Mouse (Mus musculus): Measurements from ENCODE around the gene Clec4f. TPM values are rescaled to one million over a fixed set of nuclear protein-coding genes. Genes with fewer than 3 reads are reported as not detected.

Gene Clec4f
- polyA plus RNA-seq, 1 experiment from 2014 or later: not detected

- Histone ChIP-seq H3K4me3 (ENCODE audit: low read depth, low read length) (no peak overlapping the region), H3K4me2 (ENCODE audit: low read depth, low read length, severe bottlenecking) (no peak overlapping the region), H3K36me3 (ENCODE audit: control insufficient read depth, insufficient read depth, low read length) (no peaks in the 10 kb centered on the region), H3K27ac (ENCODE audit: low read depth, low read length) (no peak overlapping the region), H3K4me1 (replicated peaks; ENCODE audit: control insufficient read depth, insufficient read depth, low read length) (0 out of 2 replicates have a peak, but pooled peaks cover 3% of the 10 kb centered on the region), H3K9ac (ENCODE audit: low read length) (no peak overlapping the region), H3K9me3 (ENCODE audit: control insufficient read depth, low read length) (no peaks in the 10 kb centered on the region), H3K27me3 (ENCODE audit: control insufficient read depth, insufficient read depth, low read length) (peaks cover 89% of the 10 kb centered on the region)
- DNase-seq (ENCODE audit: low spot score) (no peak), ATAC-seq (replicated peaks; ENCODE audit: low FRiP score) (no peak)
- WGBS: 2% methylated on average over 8 of the region's 8 CpGs
These were observed 41.9 kb upstream of the Clec4f start for GRCm38 (mm10) chr6:83697932-83698331.

DNA sequence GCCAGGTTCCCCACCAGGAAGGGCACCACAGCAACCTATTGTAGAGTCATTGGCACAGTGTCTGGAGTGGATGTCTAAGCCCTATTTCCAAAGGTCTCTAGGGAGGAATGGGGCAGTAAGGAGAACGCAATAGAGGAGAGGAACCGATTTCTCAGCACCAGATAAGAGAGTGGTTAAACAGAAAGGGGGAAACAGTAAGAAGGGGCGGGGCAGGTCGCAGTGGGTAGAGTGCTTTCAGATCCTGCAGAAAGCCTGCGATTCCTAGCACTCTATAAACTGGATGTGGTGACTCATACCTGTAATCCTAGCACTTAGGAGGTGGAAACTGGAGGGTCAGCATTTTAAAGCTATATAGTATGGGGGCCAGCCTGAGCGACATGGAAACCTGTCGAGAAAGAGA is 40.7 kb upstream of the Clec4f start:
- under 1% methylated on average over 7 of the region's 7 CpGs for WGBS
- Histone ChIP-seq H3K4me1 (replicated peaks; ENCODE audit: control insufficient read depth, insufficient read depth, low read length) (no peaks in the 10 kb centered on the region), H3K36me3 (ENCODE audit: control insufficient read depth, insufficient read depth, low read length) (no peaks in the 10 kb centered on the region), H3K27ac (ENCODE audit: low read depth, low read length) (no peak overlapping the region), H3K9me3 (ENCODE audit: control insufficient read depth, low read length) (no peaks in the 10 kb centered on the region), H3K9ac (ENCODE audit: low read length) (no peak overlapping the region), H3K27me3 (ENCODE audit: control insufficient read depth, insufficient read depth, low read length) (peaks cover 90% of the 10 kb centered on the region), H3K4me2 (ENCODE audit: low read depth, low read length, severe bottlenecking) (no peak overlapping the region), H3K4me3 (ENCODE audit: low read depth, low read length) (no peak overlapping the region)
- no peak for DNase-seq (ENCODE audit: low spot score)
- ATAC-seq (replicated peaks; ENCODE audit: low FRiP score): no peak

GRCm38 (mm10) chr6:83695731-83696130 is 39.7 kb upstream of the Clec4f start:
- no peak overlapping the region for H3K4me2 ChIP-seq (ENCODE audit: low read depth, low read length, severe bottlenecking)
- H3K36me3 ChIP-seq (ENCODE audit: control insufficient read depth, insufficient read depth, low read length): no peaks in the 10 kb centered on the region
- no peak overlapping the region for H3K9ac ChIP-seq (ENCODE audit: low read length)
- DNase-seq (ENCODE audit: low spot score): no peak
- no peak for ATAC-seq (replicated peaks; ENCODE audit: low FRiP score)
- no peaks in the 10 kb centered on the region for H3K4me1 ChIP-seq (replicated peaks; ENCODE audit: control insufficient read depth, insufficient read depth, low read length)
- no peaks in the 10 kb centered on the region for H3K9me3 ChIP-seq (ENCODE audit: control insufficient read depth, low read length)
- WGBS: 4% methylated on average over 3 of the region's 3 CpGs
- no peak overlapping the region for H3K27ac ChIP-seq (ENCODE audit: low read depth, low read length)
- H3K4me3 ChIP-seq (ENCODE audit: low read depth, low read length): no peak overlapping the region
- H3K27me3 ChIP-seq (ENCODE audit: control insufficient read depth, insufficient read depth, low read length): peaks cover 89% of the 10 kb centered on the region

GRCm38 (mm10) chr6:83693835-83694234 is 37.8 kb upstream of the Clec4f start:
- ATAC-seq (replicated peaks; ENCODE audit: low FRiP score): no peak
- 0% methylated on average over 9 of the region's 9 CpGs for WGBS

DNA sequence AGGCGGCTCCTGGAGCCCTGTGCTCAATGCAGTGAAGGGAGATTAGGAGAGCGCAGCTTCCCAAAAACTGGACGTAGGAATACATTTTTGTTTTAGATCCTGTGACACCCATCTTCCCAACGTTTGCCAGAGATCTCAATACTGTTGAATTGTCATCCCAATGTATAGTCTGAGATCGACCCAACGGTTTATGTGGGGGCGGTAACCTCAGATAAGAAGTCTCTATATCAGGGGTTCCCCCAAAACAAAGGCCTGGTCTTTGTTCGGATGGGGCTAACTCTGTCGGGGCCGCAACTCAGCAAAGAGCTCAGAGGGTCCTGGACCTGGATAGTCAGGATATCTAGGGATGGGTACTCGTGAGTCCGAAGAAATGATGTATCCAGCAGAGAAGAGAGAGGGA is 37.0 kb upstream of the Clec4f start:
- H3K27ac ChIP-seq (ENCODE audit: low read depth, low read length): no peak overlapping the region
- H3K4me1 ChIP-seq (replicated peaks; ENCODE audit: control insufficient read depth, insufficient read depth, low read length): no peaks in the 10 kb centered on the region
- DNase-seq (ENCODE audit: low spot score): no peak
- H3K4me2 ChIP-seq (ENCODE audit: low read depth, low read length, severe bottlenecking): no peak overlapping the region
- H3K4me3 ChIP-seq (ENCODE audit: low read depth, low read length): no peak overlapping the region
- WGBS: under 1% methylated on average over 12 of the region's 12 CpGs
- H3K27me3 ChIP-seq (ENCODE audit: control insufficient read depth, insufficient read depth, low read length): peaks cover 67% of the 10 kb centered on the region
- no peak overlapping the region for H3K9ac ChIP-seq (ENCODE audit: low read length)
- H3K36me3 ChIP-seq (ENCODE audit: control insufficient read depth, insufficient read depth, low read length): no peaks in the 10 kb centered on the region
- H3K9me3 ChIP-seq (ENCODE audit: control insufficient read depth, low read length): no peaks in the 10 kb centered on the region
- ATAC-seq (replicated peaks; ENCODE audit: low FRiP score): no peak

More at GRCm38 (mm10) chr6:83693835-83694234, 37.8 kb upstream of the Clec4f start:
- peak; percentile 77 for DNase-seq (ENCODE audit: low spot score)
- Histone ChIP-seq H3K4me3 (ENCODE audit: low read depth, low read length) (no peak overlapping the region), H3K9ac (ENCODE audit: low read length) (no peak overlapping the region), H3K9me3 (ENCODE audit: control insufficient read depth, low read length) (no peaks in the 10 kb centered on the region), H3K4me1 (replicated peaks; ENCODE audit: control insufficient read depth, insufficient read depth, low read length) (no peaks in the 10 kb centered on the region), H3K36me3 (ENCODE audit: control insufficient read depth, insufficient read depth, low read length) (no peaks in the 10 kb centered on the region), H3K27me3 (ENCODE audit: control insufficient read depth, insufficient read depth, low read length) (peaks cover 75% of the 10 kb centered on the region), H3K27ac (ENCODE audit: low read depth, low read length) (no peak overlapping the region), H3K4me2 (ENCODE audit: low read depth, low read length, severe bottlenecking) (no peak overlapping the region)

GRCm38 (mm10) chr6:83690936-83691335 is 34.9 kb upstream of the Clec4f start:
- ATAC-seq (replicated peaks; ENCODE audit: low FRiP score) (no peak), DNase-seq (ENCODE audit: low spot score) (no peak)
- no peaks in the 10 kb centered on the region for H3K9me3 ChIP-seq (ENCODE audit: control insufficient read depth, low read length)
- no peak overlapping the region for H3K4me2 ChIP-seq (ENCODE audit: low read depth, low read length, severe bottlenecking)
- H3K9ac ChIP-seq (ENCODE audit: low read length): no peak overlapping the region
- WGBS: 63% methylated on average over 2 of the region's 2 CpGs
- no peak overlapping the region for H3K4me3 ChIP-seq (ENCODE audit: low read depth, low read length)
- H3K4me1 ChIP-seq (replicated peaks; ENCODE audit: control insufficient read depth, insufficient read depth, low read length): no peaks in the 10 kb centered on the region
- no peak overlapping the region for H3K27ac ChIP-seq (ENCODE audit: low read depth, low read length)
- peaks cover 47% of the 10 kb centered on the region for H3K27me3 ChIP-seq (ENCODE audit: control insufficient read depth, insufficient read depth, low read length)
- no peaks in the 10 kb centered on the region for H3K36me3 ChIP-seq (ENCODE audit: control insufficient read depth, insufficient read depth, low read length)

DNA sequence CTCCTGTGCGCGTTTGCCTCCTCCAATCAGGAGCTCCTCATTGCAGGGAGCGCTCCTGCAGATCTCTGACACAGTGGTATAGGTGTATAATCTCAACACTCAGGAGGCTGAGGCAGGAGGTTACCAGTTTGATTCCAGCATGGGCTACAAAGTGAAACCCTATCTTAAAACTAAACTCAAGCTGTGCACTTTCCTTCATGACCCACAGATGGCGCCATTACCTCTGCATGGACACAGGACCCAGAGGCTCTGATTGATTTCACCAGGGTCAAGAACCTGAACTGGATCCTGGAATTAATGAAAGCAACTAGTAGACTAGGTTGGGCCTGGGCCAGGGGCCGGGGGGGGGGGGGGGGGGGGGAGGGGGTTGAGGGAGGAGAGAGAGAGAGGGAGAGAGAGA is 34.3 kb upstream of the Clec4f start:
- no peak overlapping the region for H3K27ac ChIP-seq (ENCODE audit: low read depth, low read length)
- DNase-seq (ENCODE audit: low spot score) (peak; percentile 68), ATAC-seq (replicated peaks; ENCODE audit: low FRiP score) (no peak; the same call in 1 of the 2 replicates)
- 20% methylated on average over 4 of the region's 5 CpGs for WGBS
- H3K9ac ChIP-seq (ENCODE audit: low read length): no peak overlapping the region
- H3K4me3 ChIP-seq (ENCODE audit: low read depth, low read length): no peak overlapping the region
- H3K36me3 ChIP-seq (ENCODE audit: control insufficient read depth, insufficient read depth, low read length): no peaks in the 10 kb centered on the region
- H3K9me3 ChIP-seq (ENCODE audit: control insufficient read depth, low read length): no peaks in the 10 kb centered on the region
- no peaks in the 10 kb centered on the region for H3K4me1 ChIP-seq (replicated peaks; ENCODE audit: control insufficient read depth, insufficient read depth, low read length)
- H3K27me3 ChIP-seq (ENCODE audit: control insufficient read depth, insufficient read depth, low read length): peaks cover 40% of the 10 kb centered on the region
- H3K4me2 ChIP-seq (ENCODE audit: low read depth, low read length, severe bottlenecking): no peak overlapping the region

GRCm38 (mm10) chr6:83689374-83689773 is 33.4 kb upstream of the Clec4f start:
- peaks cover 31% of the 10 kb centered on the region for H3K27me3 ChIP-seq (ENCODE audit: control insufficient read depth, insufficient read depth, low read length)

GRCm38 (mm10) chr6:83677757-83678156 is 21.8 kb upstream of the Clec4f start, which contains the start of gene Cd207:
TSS of gene Cd207 (minus strand) at chr6:83677857.
- H3K27me3 ChIP-seq (ENCODE audit: control insufficient read depth, insufficient read depth, low read length): no peaks in the 10 kb centered on the region
- no peaks in the 10 kb centered on the region for H3K36me3 ChIP-seq (ENCODE audit: control insufficient read depth, insufficient read depth, low read length)
- DNase-seq (ENCODE audit: low spot score) (no peak), ATAC-seq (replicated peaks; ENCODE audit: low FRiP score) (no peak)
- no peak within 1 kb of the TSS for H3K27ac ChIP-seq (ENCODE audit: low read depth, low read length)
- H3K4me1 ChIP-seq (replicated peaks; ENCODE audit: control insufficient read depth, insufficient read depth, low read length): no peaks in the 10 kb centered on the region
- no peak within 1 kb of the TSS for H3K4me3 ChIP-seq (ENCODE audit: low read depth, low read length)
- H3K9me3 ChIP-seq (ENCODE audit: control insufficient read depth, low read length): no peaks in the 10 kb centered on the region
- no peak within 1 kb of the TSS for H3K9ac ChIP-seq (ENCODE audit: low read length)
- no peak within 1 kb of the TSS for H3K4me2 ChIP-seq (ENCODE audit: low read depth, low read length, severe bottlenecking)
- WGBS: 71% methylated on average over 4 of the region's 4 CpGs

More at GRCm38 (mm10) chr6:83689374-83689773, 33.4 kb upstream of the Clec4f start:
- H3K4me1 ChIP-seq (replicated peaks; ENCODE audit: control insufficient read depth, insufficient read depth, low read length): no peaks in the 10 kb centered on the region
- DNase-seq (ENCODE audit: low spot score) (no peak), ATAC-seq (replicated peaks; ENCODE audit: low FRiP score) (no peak)
- H3K27ac ChIP-seq (ENCODE audit: low read depth, low read length): no peak overlapping the region
- no peak overlapping the region for H3K4me3 ChIP-seq (ENCODE audit: low read depth, low read length)
- H3K9ac ChIP-seq (ENCODE audit: low read length): no peak overlapping the region
- no peak overlapping the region for H3K4me2 ChIP-seq (ENCODE audit: low read depth, low read length, severe bottlenecking)
- H3K36me3 ChIP-seq (ENCODE audit: control insufficient read depth, insufficient read depth, low read length): no peaks in the 10 kb centered on the region
- no peaks in the 10 kb centered on the region for H3K9me3 ChIP-seq (ENCODE audit: control insufficient read depth, low read length)
- WGBS: 85% methylated on average over 4 of the region's 4 CpGs

All from forebrain, embryonic 11.5 days (tissue).